Mouse (Mus musculus) forebrain, embryonic 13.5 days (tissue): ENCODE results near the gene Diras2. TPM values are rescaled to one million over a fixed set of nuclear protein-coding genes. Genes with fewer than 3 reads are reported as not detected.

ENCODE experiments used
- ATAC-seq: fragments of 200-750 bp; cut with Nextera tagmentation; 2 replicates; pipeline ENCODE4 v1.8.0; 2017
- H3K27ac ChIP-seq: fragments of 300-500 bp; sonication (generic); 2 replicates; pipeline ENCODE4 v1.5.1; 2015; ENCODE audit warnings: inconsistent platforms, mild to moderate bottlenecking, moderate library complexity
- H3K27me3 ChIP-seq: fragments of 300-500 bp; sonication (generic); 2 replicates; pipeline ENCODE4 v1.6.1; 2015; ENCODE audit warnings: mild to moderate bottlenecking, inconsistent platforms
- H3K36me3 ChIP-seq: fragments of 300-500 bp; sonication (generic); 2 replicates; pipeline ENCODE4 v1.6.1; 2015; ENCODE audit warnings: mild to moderate bottlenecking, inconsistent platforms; ENCODE audit not compliant: poor library complexity, severe bottlenecking
- H3K4me1 ChIP-seq: fragments of 300-500 bp; sonication (generic); 2 replicates; pipeline ENCODE4 v1.6.1; 2015; ENCODE audit warnings: inconsistent platforms
- H3K4me2 ChIP-seq: fragments of 300-500 bp; sonication (generic); 2 replicates; pipeline ENCODE4 v1.6.1; 2015; ENCODE audit warnings: inconsistent platforms, mild to moderate bottlenecking, moderate library complexity
- H3K4me3 ChIP-seq: fragments of 300-500 bp; sonication (generic); 2 replicates; pipeline ENCODE4 v1.5.1; 2015; ENCODE audit warnings: mild to moderate bottlenecking, inconsistent platforms
- H3K9ac ChIP-seq: fragments of 300-500 bp; sonication (generic); 2 replicates; pipeline ENCODE4 v1.6.1; 2015; ENCODE audit warnings: mild to moderate bottlenecking, inconsistent platforms
- H3K9me3 ChIP-seq: fragments of 300-500 bp; sonication (generic); replicated peaks from 2 replicates; pipeline ENCODE4 v1.6.1; 2016; ENCODE audit warnings: inconsistent platforms
- WGBS: fragments of 180-500 bp; shearing (Covaris S2); methylation state at CpG from one replicate; pipeline ENCODE4 v1.1.7; 2015; 5-methylcytosine and 5-hydroxymethylcytosine counted together
- polyA plus RNA-seq: library from polyadenylated mRNA; unstranded; fragments of >200 nt; fragmentation: Nextera tagmentation; extraction: Ambion mirVana; gene quantifications from 2 replicates; pipeline ENCODE4 v1.2.1, GENCODE M21; 2015

The Diras2 gene
- polyA plus RNA-seq, 1 experiment from 2014 or later, result 0.77 TPM

DNA sequence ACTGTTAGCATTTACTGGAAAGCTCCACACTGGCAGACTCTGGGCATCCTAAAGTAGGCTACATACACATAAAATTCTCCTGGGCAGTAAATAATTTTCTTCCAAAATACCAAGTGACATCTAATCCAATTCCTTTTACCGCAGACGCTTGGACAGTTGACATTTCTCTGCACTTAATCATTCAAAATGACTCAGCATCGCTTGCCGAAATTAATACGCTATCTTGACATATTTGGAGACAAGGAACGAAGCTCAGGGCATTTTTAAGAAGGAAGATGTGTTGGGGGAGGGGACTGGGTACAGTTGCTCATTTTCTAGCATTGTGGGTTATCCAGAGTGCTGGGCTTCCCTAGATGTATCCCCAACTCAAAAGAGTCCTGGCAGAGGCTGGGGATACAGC lies 15.2 kb upstream of the Diras2 start:
- Histone ChIP-seq H3K4me2 (no peak overlapping the region), H3K4me3 (no peak overlapping the region), H3K27me3 (no peaks in the 10 kb centered on the region), H3K27ac (no peak overlapping the region), H3K9me3 (0 out of 2 replicates have a peak, but pooled peaks cover 8% of the 10 kb centered on the region), H3K36me3 (no peaks in the 10 kb centered on the region), H3K4me1 (0 out of 2 replicates have a peak, but pooled peaks cover 7% of the 10 kb centered on the region), H3K9ac (no peak overlapping the region)
- ATAC-seq, result no peak
- 93% methylated on average over 6 of the region's 6 CpGs for WGBS

DNA sequence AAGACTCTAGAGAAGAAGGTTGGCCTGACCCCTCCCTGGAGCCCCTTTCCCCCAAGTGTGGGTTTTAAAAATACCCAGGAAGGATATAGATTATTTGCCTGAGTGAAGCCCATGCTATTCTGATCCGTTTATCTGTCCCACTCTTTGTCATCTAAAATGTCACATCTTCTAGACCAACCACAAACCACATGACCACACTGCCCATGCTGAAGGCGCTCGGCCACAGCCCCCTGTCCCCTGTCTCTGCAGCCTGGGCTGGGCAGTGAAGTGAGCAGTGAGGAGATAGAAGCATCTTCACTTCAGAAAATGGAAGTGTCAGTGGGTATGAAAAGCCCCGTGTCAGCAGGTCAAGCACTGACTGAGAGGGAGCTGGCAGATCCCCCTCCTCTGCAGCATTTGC lies 11.6 kb upstream of the Diras2 start:
- no peak overlapping the region for H3K27ac ChIP-seq
- H3K9me3 ChIP-seq, result no peaks in the 10 kb centered on the region; the same call in 1 of the 2 replicates
- no peaks in the 10 kb centered on the region for H3K27me3 ChIP-seq
- no peak for ATAC-seq
- H3K4me3 ChIP-seq, result no peak overlapping the region
- no peak overlapping the region for H3K9ac ChIP-seq
- no peaks in the 10 kb centered on the region for H3K36me3 ChIP-seq
- H3K4me2 ChIP-seq, result no peak overlapping the region
- H3K4me1 ChIP-seq, result 0 out of 2 replicates have a peak, but pooled peaks cover 7% of the 10 kb centered on the region
- WGBS, result 73% methylated on average over 4 of the region's 4 CpGs

DNA sequence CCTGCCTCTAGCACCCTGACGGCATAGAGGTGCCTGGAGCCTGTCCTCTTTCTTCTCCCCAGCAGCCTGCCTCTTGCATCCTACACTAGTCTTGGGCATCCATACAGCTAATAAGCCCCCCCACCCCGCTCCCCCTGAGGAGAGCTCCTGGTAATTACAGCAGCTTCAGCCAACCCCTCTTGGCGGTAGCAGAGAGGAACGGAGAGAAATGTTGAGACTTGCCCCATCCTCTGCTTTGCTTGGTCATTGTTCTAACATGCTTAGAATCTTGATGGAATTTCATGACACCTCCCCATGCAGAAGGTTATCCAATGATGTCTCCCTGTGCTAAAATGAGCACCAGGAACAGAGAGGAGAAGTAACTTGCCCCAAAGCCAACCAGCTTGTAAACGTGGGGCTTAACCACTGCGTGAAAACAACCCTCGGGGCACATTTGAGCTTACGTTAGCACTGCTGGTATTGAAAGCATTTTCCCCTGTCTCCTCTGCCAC lies 11.0 kb upstream of the Diras2 start:
- no peak overlapping the region for H3K27ac ChIP-seq
- 67% methylated on average over 8 of the region's 8 CpGs for WGBS

DNA sequence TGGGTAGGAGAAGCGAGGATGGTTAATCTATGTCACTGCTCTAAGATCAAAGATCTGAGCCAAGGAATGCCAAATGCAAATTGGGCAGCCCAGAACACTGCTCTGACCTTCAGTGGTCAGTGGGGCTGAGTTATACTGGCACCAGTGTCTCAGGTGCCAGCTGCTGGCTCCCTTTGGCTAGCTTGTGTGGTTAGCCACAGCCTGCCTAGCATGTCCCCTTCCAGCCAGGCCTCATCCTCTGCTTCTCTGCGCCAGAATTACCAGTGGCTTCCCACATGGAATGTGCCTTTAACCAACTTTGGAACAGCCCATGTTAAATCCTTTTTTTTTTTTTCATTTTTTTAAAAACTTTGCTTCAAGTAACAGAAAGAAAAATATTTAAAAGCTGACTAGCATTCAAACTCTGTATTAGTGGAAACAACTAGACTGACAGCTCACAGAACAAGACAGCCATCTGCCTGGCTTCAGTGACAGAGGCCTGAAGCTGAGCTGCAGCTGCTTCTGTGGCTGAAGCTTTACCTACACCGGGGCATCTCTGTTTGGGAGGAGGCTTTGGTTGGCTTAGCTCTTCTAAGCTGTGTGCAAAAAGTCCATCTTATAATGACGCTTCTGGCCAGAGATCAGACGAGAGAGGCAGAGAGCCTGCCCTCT lies 10.4 kb upstream of the Diras2 start:
- Histone ChIP-seq H3K36me3 (no peaks in the 10 kb centered on the region), H3K4me2 (no peak overlapping the region), H3K27me3 (no peaks in the 10 kb centered on the region), H3K9me3 (no peaks in the 10 kb centered on the region; the same call in 1 of the 2 replicates), H3K4me1 (0 out of 2 replicates have a peak, but pooled peaks cover 7% of the 10 kb centered on the region), H3K9ac (no peak overlapping the region), H3K27ac (no peak overlapping the region), H3K4me3 (no peak overlapping the region)
- ATAC-seq, result no peak
- 72% methylated on average over 5 of the region's 5 CpGs for WGBS

More for the DNA sequence above, 11.0 kb upstream of the Diras2 start:
- Histone ChIP-seq H3K36me3 (no peaks in the 10 kb centered on the region), H3K9ac (no peak overlapping the region), H3K4me2 (no peak overlapping the region), H3K4me1 (0 out of 2 replicates have a peak, but pooled peaks cover 7% of the 10 kb centered on the region), H3K27me3 (no peaks in the 10 kb centered on the region), H3K4me3 (no peak overlapping the region), H3K9me3 (no peaks in the 10 kb centered on the region; the same call in 1 of the 2 replicates)
- ATAC-seq, result no peak

DNA sequence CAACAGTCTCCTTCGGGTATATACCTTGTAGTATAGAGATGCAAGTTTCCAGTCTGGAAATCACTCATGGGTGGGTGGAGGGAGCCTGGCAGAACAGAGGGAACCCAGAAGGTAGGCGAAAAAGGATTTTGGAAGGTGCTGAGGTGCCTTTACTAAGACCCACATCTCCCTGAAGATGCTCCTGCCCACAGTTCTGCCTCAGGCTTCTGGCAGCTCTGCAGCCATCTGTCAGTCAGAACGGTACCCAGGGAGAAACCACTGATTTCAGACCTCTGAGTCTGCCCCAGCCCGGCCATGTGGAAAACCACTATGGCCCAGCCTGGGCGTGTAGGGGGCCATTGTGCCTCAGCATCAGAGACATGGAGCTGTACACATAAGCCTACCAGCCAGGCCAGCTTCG lies 8.4 kb upstream of the Diras2 start:
- Histone ChIP-seq H3K4me2 (no peak overlapping the region), H3K36me3 (no peaks in the 10 kb centered on the region), H3K9me3 (no peaks in the 10 kb centered on the region; the same call in 1 of the 2 replicates), H3K4me3 (no peak overlapping the region), H3K9ac (no peak overlapping the region), H3K4me1 (0 out of 2 replicates have a peak, but pooled peaks cover 7% of the 10 kb centered on the region), H3K27ac (no peak overlapping the region), H3K27me3 (no peaks in the 10 kb centered on the region)
- ATAC-seq, result no peak
- WGBS, result 80% methylated on average over 6 of the region's 6 CpGs

DNA sequence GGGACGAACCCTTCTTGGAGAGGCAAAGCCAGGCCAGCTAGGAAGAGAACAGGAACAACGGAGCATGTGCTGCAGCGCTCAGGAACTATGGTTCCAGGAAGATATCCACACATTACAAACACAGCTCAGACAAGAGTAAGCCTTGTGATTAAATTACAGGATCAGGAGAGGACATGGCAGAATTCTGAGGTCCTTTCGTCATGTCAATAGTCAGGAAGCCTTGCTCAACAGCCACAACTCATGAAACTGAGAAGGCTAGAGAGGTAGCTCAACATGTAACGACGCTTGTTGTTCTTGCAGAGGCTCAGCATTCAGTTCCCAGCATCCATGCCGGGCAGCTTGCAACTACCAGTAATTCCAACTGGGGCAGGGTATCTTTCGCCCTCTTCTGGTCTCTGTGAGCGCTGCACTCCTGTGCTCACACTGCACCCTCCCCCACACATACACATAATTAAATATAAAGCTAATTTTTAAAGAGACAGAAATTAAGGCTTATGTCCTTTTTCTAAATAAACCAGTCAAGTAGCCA lies 7.6 kb upstream of the Diras2 start:
- ATAC-seq, result no peak
- Histone ChIP-seq H3K4me2 (no peak overlapping the region), H3K9ac (no peak overlapping the region), H3K4me3 (no peak overlapping the region), H3K27me3 (peaks cover 5% of the 10 kb centered on the region; the same call in 1 of the 2 replicates), H3K4me1 (0 out of 2 replicates have a peak, but pooled peaks cover 7% of the 10 kb centered on the region), H3K9me3 (no peaks in the 10 kb centered on the region; the same call in 1 of the 2 replicates), H3K27ac (no peak overlapping the region), H3K36me3 (no peaks in the 10 kb centered on the region)
- 92% methylated on average over 9 of the region's 9 CpGs for WGBS

DNA sequence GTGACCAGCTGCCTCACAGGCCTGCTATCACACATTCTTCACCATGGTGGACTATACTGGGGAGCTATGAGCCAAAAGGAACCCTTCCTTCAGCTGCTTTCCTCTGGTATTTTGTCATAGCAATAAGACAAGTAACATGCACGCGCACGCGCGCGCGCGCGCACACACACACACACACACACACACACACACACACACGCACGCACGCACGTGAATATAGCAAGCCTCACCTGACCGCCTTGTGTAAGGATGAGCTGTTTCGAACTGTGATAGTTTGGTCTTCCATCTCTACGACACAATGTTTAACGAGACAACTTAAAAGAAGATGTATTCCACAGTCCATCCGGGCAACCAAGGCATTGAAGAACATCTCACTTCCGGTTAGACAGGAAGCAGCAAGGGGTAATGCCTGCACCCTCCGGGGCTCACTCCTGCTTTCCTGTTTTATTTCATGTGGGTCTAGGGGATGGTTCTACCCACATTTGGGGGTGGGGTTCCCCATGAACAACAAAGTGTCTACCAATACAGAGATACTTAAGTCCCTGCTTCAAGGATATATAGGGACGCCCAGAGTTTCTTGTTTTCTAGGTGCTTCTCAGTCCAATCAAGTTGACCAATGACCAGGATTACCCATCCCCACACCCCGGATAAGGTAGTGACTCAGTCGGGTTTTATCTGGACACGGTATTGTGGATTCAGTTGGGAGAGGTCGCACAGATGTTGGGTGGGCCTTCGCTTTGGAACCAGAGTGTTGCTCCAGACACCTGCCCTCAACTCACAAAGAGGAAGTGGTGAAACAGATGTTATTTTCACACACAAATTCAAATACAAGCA lies 6.9 kb upstream of the Diras2 start:
- WGBS, result 95% methylated on average over 26 of the region's 26 CpGs
- no peak for ATAC-seq
- Histone ChIP-seq H3K9me3 (peaks cover under 1% of the 10 kb centered on the region; the same call in 1 of the 2 replicates), H3K4me1 (0 out of 2 replicates have a peak, but pooled peaks cover 7% of the 10 kb centered on the region), H3K27me3 (peaks cover 5% of the 10 kb centered on the region; the same call in 1 of the 2 replicates), H3K27ac (no peak overlapping the region), H3K36me3 (no peaks in the 10 kb centered on the region), H3K9ac (no peak overlapping the region), H3K4me2 (no peak overlapping the region), H3K4me3 (no peak overlapping the region)

GRCm38 (mm10) chr13:52535542-52535941 lies 4.5 kb upstream of the Diras2 start:
- H3K27me3 ChIP-seq, result peaks cover 5% of the 10 kb centered on the region; the same call in 1 of the 2 replicates
- 3% methylated on average over 4 of the region's 4 CpGs for WGBS
- no peak overlapping the region for H3K9ac ChIP-seq
- no peaks in the 10 kb centered on the region for H3K36me3 ChIP-seq
- no peak overlapping the region for H3K4me2 ChIP-seq
- peaks cover 6% of the 10 kb centered on the region for H3K9me3 ChIP-seq
- H3K4me1 ChIP-seq, result peaks cover under 1% of the 10 kb centered on the region; the same call in 1 of the 2 replicates
- H3K4me3 ChIP-seq, result no peak overlapping the region
- H3K27ac ChIP-seq, result no peak overlapping the region
- ATAC-seq, result no peak

- ATAC-seq, result no peak
- Histone ChIP-seq H3K4me3 (no peak overlapping the region), H3K4me1 (peaks cover 8% of the 10 kb centered on the region), H3K27ac (no peak overlapping the region), H3K9ac (no peak overlapping the region), H3K27me3 (peaks cover 19% of the 10 kb centered on the region), H3K9me3 (peaks cover 6% of the 10 kb centered on the region), H3K4me2 (no peak overlapping the region), H3K36me3 (no peaks in the 10 kb centered on the region)
- WGBS, result 82% methylated on average over 5 of the region's 5 CpGs
Observed at GRCm38 (mm10) chr13:52533644-52534043, 2.6 kb upstream of the Diras2 start.

DNA sequence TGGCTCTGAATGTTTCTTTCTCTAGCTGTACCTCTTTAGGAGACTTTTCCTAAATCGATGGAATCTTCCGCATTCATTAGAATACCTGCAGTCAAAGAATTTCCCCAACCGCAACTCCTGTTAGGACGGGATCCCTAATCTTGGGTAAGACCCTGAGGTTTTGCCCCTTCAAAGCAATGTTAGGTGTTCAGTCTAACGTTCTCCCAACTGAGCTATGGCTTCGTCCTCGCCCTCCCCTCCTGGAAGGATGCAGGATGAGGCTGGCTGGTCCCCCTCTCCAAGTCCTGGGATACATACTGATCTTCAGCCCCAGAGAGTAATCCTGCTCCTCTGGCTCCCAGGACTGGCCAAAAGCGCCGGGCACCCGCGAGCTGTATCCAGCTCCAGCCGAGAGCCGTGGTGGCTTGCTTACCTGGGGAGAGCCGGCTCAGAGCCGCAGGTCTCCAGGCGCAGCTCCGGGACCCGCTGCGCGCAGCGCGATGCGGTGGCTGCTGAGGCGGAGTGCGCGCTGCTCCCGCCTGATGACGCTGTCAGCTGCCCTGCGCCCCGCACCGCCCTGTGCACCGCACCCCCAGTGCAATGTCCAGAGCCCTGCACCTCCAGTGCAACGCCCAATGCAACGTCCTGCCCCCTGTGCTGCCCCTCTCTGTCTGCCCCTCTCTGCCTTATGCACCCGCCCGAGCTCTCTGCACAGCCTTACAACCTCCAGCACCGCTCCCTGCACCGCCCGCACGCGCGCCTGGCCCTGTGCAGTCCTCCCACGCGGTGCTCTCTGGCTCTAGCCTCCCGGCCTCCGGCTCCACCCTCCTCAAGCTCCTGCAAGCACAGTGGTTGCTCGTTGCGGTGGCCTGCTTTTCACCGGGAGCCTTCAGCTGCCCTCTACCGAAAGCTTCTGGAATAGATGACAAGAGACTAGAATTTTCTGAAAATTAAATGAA lies 802 bp downstream of the Diras2 start:
- H3K36me3 ChIP-seq, result no peaks in the 10 kb centered on the region
- peaks cover 8% of the 10 kb centered on the region for H3K4me1 ChIP-seq
- H3K9me3 ChIP-seq, result peaks cover 6% of the 10 kb centered on the region
- peak overlapping the region; percentile 70 for H3K9ac ChIP-seq
- H3K4me2 ChIP-seq, result peak overlapping the region; percentile 96
- WGBS, result 2% methylated on average over 50 of the region's 50 CpGs
- H3K4me3 ChIP-seq, result peak overlapping the region; percentile 53
- no peak overlapping the region for H3K27ac ChIP-seq
- H3K27me3 ChIP-seq, result peaks cover 30% of the 10 kb centered on the region
- peak; percentile 97 for ATAC-seq
